Mouse (Mus musculus): ENCODE results near the gene Hk1. TPM values are rescaled to one million over a fixed set of nuclear protein-coding genes. Genes with fewer than 3 reads are reported as not detected.
"Not testable (repeated sequence)": the region's sequence is repeated elsewhere in the genome, so short reads cannot be mapped to it uniquely, and the experiment has no call there.

Gene Hk1
- polyA plus RNA-seq, 3 experiments from 2014 or later = 64.3 to 101 (median 74.8) TPM

DNA sequence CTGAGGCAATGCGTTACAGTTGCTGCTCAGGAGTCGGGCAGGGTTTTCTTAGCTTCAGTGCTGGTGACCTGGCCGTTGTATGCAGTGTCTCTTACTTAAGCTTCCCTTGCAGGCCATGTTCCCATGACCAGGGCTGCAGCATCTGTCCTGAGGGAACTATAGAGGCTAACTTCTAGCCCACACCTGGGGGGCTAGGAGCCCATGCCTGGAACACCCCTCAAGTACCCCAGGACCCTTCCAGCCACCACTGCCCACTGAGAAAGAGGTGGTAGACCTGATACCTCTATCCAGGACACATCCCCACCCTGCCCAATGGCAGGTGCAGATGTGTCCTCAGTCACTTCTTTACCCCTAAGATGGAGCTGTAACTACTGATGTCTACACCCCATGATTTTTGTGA is 38.7 kb downstream of the Hk1 start:
- no peak for ATAC-seq

DNA sequence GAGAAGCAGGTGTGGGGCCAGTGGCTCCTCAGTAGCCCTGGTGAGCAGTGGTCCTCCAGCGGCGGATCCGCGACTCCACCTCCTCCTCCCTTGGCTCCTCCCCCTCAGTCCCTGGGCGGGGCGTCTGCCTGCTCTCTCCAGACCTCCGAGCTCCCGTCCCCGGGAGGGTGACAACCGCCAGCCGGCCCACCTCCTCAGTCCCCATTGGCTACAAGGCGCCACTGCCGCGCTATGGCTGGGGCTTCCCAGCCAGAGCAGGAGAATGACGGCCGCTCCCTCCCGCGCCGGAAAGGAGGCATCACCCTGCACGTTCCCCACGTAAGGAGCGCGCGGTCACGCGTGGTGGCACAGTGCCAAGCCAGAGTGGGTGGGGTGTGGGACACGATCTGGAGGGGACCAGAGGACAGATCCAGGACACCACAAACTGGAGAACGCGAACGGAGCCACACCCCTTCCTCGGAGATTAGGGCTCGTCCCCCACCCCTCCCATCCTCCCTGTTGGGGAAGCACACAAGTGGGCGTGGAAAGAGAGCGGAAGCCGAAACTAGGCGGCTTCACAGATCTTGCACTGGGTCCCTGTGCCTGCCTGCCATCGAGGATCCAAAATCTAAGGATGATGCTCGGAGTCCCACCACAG is 39.5 kb downstream of the Hk1 start:
- ATAC-seq = peak; percentile 86

DNA sequence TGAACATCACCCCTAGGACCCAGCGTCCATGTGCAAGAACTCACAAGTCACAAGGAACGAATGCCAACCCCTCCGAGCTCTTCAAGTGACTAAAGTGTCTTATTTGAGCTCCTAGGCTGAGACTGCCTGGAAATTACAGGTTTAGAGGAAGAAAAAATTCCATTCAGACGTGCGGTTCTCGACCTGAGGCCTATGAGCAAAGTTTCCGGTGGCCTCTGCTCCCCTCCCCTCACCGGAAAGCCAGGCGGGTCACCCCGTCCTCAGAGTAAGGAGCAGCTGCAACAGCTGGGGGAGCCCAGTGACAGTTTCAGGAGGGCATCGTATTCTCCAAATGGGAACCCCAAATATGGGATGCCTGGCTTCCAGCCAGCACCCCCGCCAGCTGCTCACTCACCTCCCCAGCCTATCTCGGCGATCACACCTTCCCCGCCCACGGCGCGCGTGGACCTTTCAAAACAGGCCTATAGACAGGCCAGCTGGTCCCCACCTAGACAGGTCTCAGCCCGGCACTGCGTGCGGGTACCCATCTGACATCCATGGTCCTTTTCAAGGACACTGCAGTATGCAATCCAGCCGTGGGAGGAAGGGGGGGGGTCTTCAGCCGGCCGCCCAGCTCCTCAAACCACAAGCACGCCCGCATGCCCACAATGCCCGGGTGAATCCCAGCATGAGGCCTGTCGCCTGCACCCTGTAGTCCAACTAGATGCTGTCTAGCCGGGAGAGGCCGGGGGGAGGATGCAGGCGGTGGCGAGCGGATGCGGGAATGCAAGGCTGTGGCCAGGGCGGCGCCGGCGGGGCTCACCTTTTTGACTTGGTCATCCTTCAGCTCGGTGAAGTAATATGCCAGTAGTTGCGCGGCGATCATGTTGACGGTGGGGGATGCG is 40.3 kb downstream of the Hk1 start:
- ATAC-seq = peak; percentile 31

DNA sequence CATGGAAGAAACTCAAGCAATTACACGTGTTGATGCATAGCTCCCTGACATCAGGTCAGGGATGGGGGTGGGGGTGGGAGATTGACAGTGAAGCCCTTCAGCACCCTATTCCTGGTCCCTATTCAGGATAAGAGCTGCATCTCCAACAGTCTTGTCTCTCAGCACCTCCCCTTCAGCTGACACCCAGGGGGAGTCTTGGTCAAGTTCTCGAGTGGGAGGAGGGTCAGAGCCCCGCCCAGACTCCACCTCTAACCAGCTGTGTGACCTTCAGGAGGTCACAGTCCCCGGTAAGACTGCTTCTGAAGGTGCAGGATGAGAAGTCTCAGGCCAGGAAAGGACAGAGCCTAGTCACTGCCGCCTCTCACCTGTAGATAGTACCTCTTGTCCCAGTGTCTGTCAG is 41.1 kb downstream of the Hk1 start:
- ATAC-seq = no peak

DNA sequence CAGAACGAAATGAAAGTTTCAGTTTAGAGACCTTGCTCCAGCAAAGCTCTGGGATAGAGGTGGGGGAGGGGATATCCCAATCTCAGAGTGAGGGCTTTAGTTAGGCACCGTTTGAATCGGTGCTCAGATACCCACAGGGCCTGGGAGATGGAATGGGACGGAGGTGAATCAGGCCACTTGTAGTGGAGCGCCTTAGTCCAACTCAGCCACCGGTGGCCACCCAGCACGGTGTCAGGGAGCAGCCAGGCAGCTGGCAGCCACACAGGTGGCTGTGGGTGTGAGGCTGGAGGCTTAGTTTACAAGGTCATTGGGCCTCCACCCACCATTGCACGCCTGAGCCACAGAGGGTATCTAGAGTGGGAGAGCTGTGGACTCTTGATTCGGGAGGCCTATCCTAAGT is 41.5 kb downstream of the Hk1 start:
- no peak for ATAC-seq

DNA sequence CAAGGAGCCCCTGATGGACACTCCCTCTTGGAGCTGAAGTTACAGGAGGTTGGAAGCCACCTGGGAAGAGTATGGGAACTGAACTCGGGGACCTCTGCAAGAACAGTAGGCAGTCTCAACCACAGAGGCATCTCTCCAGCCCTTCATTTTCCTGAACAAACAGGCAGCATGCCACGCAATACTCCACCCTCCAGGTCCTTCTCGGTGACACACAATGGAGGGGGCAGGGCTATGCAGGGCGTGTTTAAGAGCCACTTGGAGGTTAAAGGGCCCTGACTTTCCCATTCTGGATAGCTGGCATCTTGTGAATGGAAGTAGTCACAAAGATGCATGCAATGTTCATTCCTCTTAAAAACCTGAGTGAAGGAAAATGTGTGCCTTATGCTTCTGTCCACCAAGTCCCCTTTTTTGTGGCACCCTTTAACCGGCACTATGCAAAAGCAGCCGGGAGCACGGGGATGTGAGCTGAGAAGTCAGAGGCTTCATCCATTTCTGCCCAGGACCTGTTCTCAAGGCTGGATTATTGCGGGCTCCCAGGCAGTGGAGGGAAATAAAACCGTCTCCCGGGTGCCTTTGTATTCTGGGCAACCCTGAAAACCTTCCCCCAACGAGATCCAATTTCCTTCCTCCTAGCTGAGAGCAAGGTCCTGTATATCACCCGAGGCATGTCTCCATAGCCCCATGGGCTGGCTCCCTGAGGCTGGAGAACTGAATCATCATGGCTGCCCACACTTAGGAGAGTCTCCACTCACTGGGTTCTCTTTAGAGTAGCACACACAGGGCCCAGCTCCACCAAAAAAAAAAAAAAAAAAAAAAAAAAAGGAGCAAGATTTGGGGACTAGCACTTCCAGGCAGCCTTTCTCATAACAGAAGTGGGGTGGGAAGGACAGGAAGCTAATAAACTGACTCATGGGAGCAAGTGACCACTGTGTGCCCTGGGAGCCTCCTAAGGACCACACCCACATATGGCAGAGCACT is 42.8 kb downstream of the Hk1 start:
- no peak for ATAC-seq

DNA sequence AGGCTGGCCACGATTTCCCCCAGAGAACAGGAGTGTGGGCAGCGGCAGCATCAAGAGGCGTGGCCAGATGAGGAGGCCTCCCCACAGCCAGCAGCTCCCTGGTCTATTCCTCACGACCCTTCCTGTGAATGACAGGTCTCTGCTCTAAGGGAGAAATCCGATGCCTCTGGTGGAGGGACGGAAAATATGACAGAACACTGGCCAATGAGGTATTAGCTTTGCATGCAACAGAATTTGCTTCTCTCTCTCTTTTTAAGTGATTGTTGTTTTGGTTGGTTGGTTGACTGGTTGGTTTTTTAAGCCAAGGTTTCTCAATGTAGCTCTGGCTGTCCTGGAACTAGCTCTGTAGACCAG is 44.3 kb downstream of the Hk1 start:
- no peak for ATAC-seq

DNA sequence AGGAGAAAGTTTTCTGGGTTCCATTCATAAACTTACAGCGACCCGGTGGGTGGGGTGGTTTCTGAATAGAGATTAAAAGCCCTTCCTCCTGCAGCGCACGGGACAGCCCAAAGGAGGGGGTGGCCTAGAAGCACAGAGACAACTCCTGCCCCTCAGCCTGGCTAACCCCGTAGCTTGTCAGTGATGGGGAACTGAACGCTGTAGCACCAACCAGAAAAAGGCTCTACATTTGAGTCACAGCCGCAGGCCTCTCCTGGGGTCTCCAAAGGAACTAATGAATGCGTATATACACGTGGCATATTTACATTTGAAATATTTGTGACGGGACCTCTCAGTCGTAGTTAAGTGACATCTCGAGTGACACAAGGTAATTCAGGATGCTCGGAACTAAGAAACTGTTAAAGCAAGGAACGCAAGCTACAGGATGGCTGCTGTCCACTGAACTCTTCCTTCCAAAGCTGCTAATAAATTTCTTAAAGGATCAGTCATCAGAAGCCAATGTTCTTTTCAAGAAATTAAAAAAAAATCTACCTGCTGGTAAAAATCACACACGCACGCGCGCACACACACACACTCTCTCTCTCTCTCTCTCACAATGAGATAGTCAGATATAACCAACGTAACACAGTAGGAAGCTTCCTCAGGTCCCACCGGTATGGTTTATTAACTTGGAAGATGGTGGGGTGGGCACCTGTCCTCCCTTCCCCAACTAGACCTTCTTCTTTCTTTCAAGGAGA is 44.9 kb downstream of the Hk1 start:
- no peak for ATAC-seq

DNA sequence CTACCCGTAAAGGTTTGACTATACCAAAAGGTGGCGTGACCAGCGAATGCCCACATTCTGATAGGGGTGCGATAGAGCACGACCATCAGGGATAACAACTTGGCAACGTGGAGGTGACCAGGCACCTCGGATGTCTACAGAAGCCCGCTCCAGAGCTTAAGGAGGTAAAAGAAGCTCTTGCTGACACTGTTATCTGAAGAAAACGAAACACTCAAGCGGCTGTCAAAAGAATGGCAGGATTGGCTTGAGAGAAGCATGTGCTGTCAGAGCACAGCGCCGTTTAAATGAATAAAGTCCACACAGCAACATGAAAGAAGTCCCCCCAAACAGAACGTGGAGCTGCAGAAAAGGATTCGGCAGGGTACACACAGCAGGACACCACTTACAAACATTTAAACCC is 46.4 kb downstream of the Hk1 start:
- no peak for ATAC-seq

DNA sequence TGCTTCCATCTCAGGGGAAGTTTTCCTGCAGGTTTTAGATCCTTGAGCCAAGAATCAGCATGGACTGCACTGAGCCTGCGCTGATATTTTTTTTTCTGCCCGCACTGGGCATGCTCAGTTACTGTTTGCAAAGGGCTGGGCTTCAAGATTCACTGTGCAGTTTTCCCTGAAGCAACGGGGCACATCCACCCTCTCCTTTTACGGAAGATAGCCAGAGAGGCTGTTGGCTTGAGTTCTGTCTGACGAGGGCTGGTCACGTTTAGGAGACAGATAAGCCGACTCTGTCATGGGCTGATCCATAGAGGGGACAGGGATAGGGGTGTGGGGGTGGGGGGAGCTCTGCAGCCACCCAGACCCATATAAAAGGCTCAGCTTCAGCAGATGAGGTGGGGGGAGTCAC is 47.2 kb downstream of the Hk1 start:
- ATAC-seq = no peak

DNA sequence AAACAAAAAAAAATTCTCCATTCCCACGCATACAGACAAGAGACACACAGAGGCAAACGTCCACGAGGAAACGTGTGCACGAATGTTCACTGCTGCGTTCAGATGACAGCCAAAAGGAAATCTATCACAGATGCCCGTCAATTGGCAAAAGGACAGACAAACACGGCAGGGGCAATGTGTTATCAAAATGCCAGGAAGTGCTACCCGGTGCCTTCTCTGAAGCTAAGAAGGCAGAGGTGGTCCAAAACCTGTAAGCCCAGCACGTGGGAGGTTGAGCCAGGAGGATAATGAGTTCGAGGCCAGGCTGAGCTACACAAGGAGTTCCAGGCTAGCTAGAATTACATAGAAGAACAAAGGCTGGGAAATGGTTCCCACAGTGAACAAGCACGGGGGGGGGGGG is 47.9 kb downstream of the Hk1 start:
- ATAC-seq = no peak

DNA sequence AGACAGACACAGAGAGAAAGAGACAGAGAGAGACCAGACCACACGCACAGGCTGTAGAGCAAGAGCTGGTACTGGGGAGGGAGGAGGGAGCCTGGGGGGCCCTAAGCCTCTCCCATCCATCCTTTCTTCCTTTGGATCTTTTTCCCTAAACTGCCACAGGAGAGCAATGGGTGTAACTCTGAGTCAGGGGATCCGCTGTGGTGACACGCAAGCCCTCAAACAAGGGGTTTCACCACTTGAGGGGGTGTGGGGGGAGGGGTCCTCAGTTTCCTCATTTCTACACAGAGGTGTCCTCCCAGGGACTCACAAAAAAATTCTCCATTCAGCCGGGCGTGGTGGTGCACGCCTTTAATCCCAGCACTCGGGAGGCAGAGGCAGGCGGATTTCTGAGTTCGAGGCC is 48.4 kb downstream of the Hk1 start:
- ATAC-seq = no peak

DNA sequence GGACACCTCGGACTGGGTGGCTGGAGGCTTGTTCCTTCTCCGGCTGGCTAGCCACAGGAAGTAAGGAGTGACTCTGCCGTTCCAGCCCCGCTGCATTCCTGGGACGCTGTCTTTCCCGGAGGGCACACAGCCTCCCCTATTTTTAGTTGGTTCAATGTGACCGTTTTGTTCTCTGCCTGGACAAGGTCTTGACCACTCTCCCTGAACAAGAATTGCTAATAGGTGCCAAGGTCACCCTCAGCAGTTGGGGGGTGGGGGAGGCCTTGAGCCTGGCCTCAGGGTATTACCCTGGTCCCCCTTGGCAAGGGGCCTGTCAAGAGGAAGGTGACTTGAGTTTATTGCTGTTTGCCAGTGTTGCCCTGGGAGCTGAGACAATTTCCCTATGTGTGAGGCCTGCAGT is 49.9 kb downstream of the Hk1 start:
- ATAC-seq = no peak

DNA sequence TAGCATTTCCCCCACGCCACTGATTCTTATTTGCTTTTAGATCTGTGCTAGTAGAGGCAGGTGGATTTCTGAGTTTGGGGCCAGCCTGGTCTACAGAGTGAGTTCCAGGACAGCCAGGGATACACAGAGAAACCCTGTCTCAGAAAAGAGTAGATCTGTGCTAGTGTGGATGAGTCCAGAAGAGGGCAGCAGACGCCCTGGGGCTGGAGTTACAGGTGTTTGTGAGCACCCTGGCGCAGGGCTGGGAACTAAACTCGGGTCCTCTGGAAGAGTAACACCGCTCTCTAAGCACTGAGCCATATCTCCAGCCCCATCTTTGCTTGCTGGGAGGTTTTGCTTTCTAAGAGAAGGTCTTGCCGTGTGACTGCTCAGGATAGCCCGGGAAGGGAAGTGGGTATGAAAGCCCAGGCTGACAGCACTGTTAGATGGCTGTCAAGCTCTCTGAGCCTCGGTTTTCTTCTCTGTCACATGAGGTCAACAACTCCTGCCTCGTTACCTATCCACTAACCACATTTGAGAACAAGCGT is 50.8 kb downstream of the Hk1 start:
- ATAC-seq = no peak

DNA sequence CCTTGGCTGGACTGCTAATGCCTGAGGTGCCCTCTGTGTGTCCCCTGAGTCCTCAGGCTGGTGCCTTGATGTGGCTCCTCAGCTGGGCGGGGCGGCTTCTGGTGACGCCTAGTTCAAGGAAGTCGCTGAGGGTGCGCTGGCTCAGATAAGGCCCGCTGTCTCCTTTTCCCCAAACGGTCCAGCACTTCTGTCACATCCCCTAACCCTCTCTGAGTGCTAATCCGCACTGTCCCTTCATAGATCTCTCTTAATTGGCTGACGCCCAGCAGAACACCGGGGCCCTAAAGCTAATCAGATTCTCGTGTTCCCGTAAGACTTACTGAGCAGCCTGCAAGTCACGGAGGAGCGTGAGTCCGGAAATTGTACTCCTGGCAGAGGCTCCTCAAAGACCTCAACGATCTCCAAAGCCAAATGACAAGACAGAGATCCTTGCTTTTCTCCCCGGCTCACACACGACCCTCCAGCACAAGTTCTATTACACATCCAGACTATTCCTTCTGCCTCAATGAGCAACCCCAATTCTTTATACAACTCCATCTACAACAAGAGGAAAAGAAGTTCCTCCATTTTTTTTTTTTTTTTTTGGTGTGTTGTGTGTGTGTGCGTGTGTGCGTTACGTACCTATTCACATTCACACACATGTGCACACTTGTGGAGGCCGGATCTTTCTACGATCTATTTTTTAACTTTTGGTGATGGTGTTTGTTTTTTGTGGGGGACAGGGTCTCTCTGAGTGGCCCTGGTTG is 52.0 kb downstream of the Hk1 start:
- peak; percentile 83 for ATAC-seq

DNA sequence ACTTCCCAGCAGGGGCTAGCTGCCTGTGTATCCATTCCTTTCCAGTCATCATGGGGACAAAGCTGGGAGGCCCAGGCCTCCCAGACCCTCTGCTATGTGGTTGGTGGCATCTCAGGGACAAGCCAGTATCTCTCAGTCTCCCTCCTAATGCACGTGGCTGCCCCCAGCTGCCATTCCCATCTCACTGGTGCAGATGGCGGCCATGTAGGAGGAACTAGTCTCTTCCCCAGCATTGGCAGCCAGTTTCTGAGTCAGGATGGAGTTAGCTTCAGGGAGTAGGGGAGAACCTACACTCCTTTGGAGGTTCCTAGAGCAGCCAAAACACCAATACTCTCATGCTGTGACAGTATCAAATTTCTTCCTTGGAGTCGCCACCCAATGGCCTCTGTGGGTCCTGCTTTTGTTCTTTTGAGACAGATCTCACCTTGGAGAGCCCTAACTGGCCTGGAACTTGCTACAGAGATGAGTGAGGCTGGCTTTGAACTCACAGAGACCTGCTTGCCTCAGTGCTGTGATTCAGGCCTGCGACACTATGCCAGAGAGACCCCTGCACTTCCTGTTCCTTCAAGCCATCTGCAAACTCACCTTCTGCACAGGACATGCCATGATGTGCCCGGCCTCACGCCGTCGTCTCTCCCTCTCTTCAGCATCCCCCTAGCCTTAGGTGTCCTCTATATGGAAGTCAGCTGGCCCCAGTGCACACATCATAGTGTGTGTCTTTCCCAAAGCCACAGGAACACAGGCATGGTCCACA is 52.7 kb downstream of the Hk1 start:
- ATAC-seq = peak; percentile 6

DNA sequence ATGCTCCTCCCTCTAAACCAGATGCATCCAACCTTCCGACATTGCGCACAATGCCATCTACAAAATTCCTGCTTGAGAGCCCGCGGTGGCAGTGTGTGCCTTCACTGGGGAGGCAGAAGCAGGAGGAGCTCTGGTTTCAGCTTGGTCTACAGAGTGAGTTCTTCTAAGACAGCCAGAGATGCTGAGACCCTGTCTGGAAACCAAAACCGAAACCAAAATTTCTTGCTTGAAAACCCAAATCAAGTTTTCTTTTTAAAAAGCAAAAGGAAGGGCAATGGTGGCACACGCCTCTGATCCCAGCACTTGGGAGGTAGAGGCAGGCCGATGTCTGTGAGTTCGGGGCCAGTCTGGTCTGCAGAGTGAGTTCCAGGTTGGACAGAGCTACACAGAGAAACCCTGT is 53.7 kb downstream of the Hk1 start:
- peak; percentile 62 for ATAC-seq

DNA sequence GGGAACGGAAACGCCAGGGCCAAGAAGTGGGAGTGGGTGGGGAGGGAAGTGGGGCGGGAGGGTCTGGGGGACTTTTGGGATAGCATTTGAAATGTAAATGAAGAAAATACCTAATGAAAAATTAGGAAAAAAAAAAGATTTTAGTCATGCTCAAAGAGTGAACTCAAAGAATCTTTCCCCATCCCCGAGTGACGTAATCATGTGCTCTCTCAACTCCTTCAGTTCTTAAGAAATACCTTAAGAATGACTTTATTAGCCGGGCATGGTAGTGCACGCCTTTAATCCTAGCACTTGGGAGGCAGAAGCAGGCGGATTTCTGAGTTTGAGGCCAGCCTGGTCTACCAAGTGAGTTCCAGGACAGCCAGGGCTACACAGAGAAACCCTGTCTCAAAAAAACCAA is 56.9 kb downstream of the Hk1 start:
- ATAC-seq = not testable (repeated sequence)

DNA sequence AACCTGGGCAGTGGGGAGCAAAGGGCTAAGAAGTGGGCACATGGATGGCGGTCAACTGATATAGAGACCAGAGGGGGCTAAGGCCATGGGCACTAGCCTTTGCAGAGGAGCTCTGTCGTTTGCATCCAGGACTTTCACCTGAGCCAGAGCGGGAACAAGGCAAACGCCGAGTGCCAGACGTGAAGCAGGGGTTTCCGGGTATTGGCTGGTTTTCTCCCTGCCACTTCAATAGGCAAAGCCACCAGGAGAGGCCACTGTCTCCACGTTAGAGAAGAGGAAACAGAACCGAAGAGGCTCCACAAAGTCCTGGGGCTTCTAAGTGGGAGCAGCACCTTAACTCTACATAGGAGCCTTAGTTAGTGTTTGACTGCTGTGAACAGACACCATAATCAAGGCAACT is 58.3 kb downstream of the Hk1 start:
- ATAC-seq = no peak

DNA sequence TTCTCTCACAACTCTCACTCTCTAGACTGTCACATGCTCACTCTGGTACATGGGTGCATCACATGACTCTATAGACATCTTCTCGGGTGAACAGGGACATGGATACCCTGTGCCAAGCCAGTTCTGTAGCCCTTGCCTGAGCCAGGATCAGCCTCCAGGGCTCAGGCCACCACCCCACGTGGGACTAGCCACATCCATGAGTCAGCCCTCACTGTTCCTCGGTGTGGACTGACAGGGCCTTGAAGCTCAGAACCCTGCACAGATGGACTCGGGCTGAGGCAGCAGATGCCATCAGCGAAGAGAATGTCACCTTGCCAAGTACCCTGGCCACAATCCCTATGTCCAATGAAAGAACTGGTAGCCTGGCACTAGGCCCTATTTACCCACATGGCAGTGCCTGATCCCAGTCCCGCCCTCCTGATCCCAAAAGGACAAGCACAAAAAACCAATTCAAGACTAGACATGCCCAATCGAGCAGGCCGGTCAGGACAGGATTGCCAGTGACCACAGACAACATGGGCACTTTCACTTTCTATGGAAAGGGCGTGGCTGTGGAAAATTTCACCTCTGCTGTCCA is 59.2 kb downstream of the Hk1 start:
- ATAC-seq = no peak

Measured in inflammation-experienced regulatory T-cells, adult 6 months (primary cell).